Mouse (Mus musculus): Measurements from ENCODE around the gene Ptprk. TPM values are rescaled to one million over a fixed set of nuclear protein-coding genes. Genes with fewer than 3 reads are reported as not detected.

The Ptprk gene
- polyA plus RNA-seq, 1 experiment from 2014 or later = 29.6 TPM

DNA sequence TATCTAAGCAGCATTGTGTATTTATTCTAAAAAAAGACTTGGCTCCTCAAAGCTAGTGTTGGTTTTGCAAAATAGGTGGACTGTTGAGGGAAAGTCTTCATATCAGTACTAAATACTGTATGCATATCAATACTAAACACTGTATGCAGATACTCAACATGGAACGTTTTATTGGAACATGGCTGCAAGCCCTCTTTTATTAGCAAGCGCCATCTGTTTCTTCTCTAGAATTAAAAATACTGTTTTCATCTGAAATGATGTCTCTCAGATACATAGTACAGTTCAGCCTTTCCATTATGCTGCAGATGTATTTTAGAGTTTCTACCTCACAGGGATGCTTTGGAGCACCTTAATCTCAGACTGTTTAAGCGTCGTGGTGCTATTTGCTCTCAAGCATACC is 49.3 kb downstream of the Ptprk start:
- Histone ChIP-seq H3K9me3 (replicated peaks) (no peaks in the 10 kb centered on the region), H3K4me3 (no peak overlapping the region), H3K36me3 (no peaks in the 10 kb centered on the region), H3K27me3 (ENCODE audit: low read depth, poor library complexity, severe bottlenecking) (no peaks in the 10 kb centered on the region), H3K4me1 (no peaks in the 10 kb centered on the region), H3K27ac (replicated peaks) (no peak overlapping the region)
- 92% methylated on average over 4 of the region's 4 CpGs for WGBS
- no peak for DNase-seq (ENCODE audit: low spot score)

GRCm38 (mm10) chr10:28128011-28128410 is 53.4 kb downstream of the Ptprk start:
- no peak for DNase-seq (ENCODE audit: low spot score)
- H3K4me1 ChIP-seq = no peaks in the 10 kb centered on the region
- no peak overlapping the region for H3K27ac ChIP-seq (replicated peaks)
- no peak overlapping the region for H3K4me3 ChIP-seq
- WGBS = 87% methylated on average over 5 of the region's 5 CpGs
- no peaks in the 10 kb centered on the region for H3K27me3 ChIP-seq (ENCODE audit: low read depth, poor library complexity, severe bottlenecking)
- H3K36me3 ChIP-seq = no peaks in the 10 kb centered on the region
- no peaks in the 10 kb centered on the region for H3K9me3 ChIP-seq (replicated peaks)

DNA sequence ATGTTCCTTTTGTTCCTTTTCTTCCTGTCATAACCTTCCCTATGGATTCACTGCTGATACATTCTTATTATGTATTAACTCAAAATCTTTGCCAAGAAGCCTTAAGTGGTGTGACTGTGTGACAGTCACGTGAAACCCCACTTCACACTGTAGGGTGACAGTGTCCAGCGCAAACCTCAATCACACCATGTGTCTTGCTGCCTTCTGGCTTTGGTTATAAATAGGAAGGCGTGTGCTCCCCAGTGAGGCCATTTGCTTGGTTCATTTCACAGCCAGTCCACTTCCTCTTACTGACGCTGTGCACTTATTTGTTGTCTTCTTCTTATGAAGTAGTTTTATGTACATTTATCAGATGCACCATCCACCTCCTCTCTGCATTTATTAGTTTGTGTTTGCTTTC is 53.8 kb downstream of the Ptprk start:
- H3K27me3 ChIP-seq (ENCODE audit: low read depth, poor library complexity, severe bottlenecking) = no peaks in the 10 kb centered on the region
- H3K36me3 ChIP-seq = no peaks in the 10 kb centered on the region
- no peaks in the 10 kb centered on the region for H3K9me3 ChIP-seq (replicated peaks)
- H3K4me3 ChIP-seq = no peak overlapping the region
- DNase-seq (ENCODE audit: low spot score) = no peak
- no peak overlapping the region for H3K27ac ChIP-seq (replicated peaks)
- no peaks in the 10 kb centered on the region for H3K4me1 ChIP-seq
- 81% methylated on average over 4 of the region's 4 CpGs for whole genome bisulfite sequencing

- DNase-seq (ENCODE audit: low spot score) = no peak
- no peaks in the 10 kb centered on the region for H3K36me3 ChIP-seq
- no peaks in the 10 kb centered on the region for H3K4me1 ChIP-seq
- no peaks in the 10 kb centered on the region for H3K27me3 ChIP-seq (ENCODE audit: low read depth, poor library complexity, severe bottlenecking)
- H3K4me3 ChIP-seq = no peak overlapping the region
- no peak overlapping the region for H3K27ac ChIP-seq (replicated peaks)
- no peaks in the 10 kb centered on the region for H3K9me3 ChIP-seq (replicated peaks)
- 92% methylated on average over 9 of the region's 9 CpGs for WGBS
These were observed 55.8 kb downstream of the Ptprk start for GRCm38 (mm10) chr10:28130422-28130821.

- H3K36me3 ChIP-seq = no peaks in the 10 kb centered on the region
These were observed 59.1 kb downstream of the Ptprk start for GRCm38 (mm10) chr10:28133770-28134169.

DNA sequence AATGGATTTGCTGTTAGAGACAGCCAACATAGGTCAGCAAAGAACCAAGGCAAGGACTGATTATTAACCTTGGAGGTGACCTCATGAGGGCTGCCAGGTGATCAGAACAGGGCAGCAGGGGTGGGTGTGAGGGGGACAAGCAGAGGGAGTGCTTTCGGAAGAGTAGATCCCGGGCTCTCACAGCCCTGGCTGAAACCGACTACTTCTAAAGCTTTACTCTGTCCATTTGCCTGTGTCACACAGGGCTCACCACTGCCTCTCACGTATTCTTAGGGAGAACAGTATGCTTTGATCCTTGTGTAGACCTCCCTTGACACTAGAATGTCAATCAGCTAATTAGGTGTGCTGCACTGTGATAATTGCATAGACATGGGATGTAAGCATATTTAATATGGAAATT is 63.8 kb downstream of the Ptprk start:
- no peaks in the 10 kb centered on the region for H3K9me3 ChIP-seq (replicated peaks)
- H3K36me3 ChIP-seq = no peaks in the 10 kb centered on the region
- DNase-seq (ENCODE audit: low spot score) = no peak
- H3K4me3 ChIP-seq = no peak overlapping the region
- H3K4me1 ChIP-seq = no peaks in the 10 kb centered on the region
- H3K27ac ChIP-seq (replicated peaks) = no peak overlapping the region
- no peaks in the 10 kb centered on the region for H3K27me3 ChIP-seq (ENCODE audit: low read depth, poor library complexity, severe bottlenecking)
- WGBS = 78% methylated on average over 4 of the region's 4 CpGs

More at GRCm38 (mm10) chr10:28133770-28134169, 59.1 kb downstream of the Ptprk start:
- H3K27me3 ChIP-seq (ENCODE audit: low read depth, poor library complexity, severe bottlenecking) = no peaks in the 10 kb centered on the region
- WGBS = 92% methylated on average over 4 of the region's 4 CpGs
- no peak overlapping the region for H3K4me3 ChIP-seq
- DNase-seq (ENCODE audit: low spot score) = no peak
- no peaks in the 10 kb centered on the region for H3K4me1 ChIP-seq
- no peak overlapping the region for H3K27ac ChIP-seq (replicated peaks)
- no peaks in the 10 kb centered on the region for H3K9me3 ChIP-seq (replicated peaks)

GRCm38 (mm10) chr10:28144459-28144858 is 69.8 kb downstream of the Ptprk start:
- no peak overlapping the region for H3K27ac ChIP-seq (replicated peaks)
- no peak for DNase-seq (ENCODE audit: low spot score)

DNA sequence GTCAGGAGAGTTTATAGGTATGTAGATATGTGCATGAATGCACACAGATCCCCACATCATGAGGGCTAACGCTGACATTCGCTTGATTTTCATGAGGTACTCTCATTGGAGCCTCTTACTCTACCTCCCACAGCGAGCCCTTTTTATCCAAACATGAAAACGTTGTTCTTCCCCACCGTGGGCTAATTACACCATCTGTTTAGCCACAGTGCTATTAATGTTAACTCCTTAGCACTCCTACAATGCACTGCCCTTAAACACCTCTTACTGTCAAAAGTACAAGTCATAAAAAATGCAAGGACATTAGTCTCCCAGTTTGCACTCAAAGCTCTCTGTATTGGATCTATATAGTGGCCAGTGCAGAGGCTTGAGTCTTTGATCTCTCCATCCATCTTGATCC is 70.7 kb downstream of the Ptprk start:
- WGBS = 79% methylated on average over 5 of the region's 5 CpGs
- no peak overlapping the region for H3K4me3 ChIP-seq

More at GRCm38 (mm10) chr10:28144459-28144858, 69.8 kb downstream of the Ptprk start:
- Histone ChIP-seq H3K9me3 (replicated peaks) (no peaks in the 10 kb centered on the region), H3K4me1 (no peaks in the 10 kb centered on the region), H3K36me3 (no peaks in the 10 kb centered on the region), H3K27me3 (ENCODE audit: low read depth, poor library complexity, severe bottlenecking) (no peaks in the 10 kb centered on the region), H3K4me3 (no peak overlapping the region)
- 94% methylated on average over 1 of the region's 1 CpGs for WGBS

DNA sequence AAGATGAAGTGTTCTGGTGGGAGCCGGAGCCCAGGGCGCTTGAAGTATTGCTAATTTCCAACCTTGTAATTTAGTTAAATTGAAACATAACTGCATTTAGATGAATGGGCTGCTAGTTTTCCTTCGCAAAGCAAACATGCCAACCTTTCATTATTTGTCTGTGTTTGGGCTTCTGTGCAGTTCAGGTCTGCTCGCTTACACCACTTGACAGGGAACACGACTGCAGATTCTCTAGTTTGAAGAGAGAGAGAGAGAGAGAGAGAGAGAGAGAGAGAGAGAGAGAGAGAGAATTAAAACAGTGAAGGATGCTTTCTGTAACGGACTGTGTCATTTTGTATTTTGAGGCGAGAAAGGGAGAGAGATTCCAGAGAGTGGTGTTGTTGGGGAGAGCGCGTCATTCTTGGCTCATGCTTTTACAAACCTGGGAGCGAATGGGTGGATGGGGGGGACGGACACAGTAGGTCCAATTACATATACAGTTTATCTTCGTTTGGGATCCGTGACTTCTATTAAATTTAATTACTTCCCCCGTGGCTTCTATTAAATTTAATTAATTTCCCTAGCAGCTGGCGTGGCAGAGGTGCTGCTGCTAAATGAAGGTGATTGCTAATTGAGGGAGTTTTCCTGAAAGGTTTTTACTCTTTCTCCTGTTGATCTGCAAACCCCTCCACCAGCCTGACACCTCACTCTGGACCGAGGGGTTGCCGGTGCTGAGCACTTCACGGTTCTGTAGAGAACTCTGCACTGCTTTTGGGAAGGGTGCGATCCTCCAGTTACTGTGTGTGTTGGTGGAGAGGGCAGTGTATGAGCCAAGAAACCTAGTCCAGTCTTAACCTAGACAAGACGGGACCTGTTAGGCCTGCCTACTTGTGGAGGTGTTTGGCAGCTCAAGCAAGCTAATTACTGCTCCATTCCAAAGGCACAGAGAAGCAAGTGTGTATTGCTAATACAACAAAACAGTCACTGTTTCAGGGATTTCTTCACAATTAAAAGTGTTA is 81.4 kb downstream of the Ptprk start:
- Histone ChIP-seq H3K4me3 (no peak overlapping the region), H3K27me3 (ENCODE audit: low read depth, poor library complexity, severe bottlenecking) (no peaks in the 10 kb centered on the region), H3K36me3 (no peaks in the 10 kb centered on the region), H3K4me1 (no peaks in the 10 kb centered on the region), H3K9me3 (replicated peaks) (no peaks in the 10 kb centered on the region), H3K27ac (replicated peaks) (no peak overlapping the region)
- no peak for DNase-seq (ENCODE audit: low spot score)
- WGBS = 86% methylated on average over 20 of the region's 20 CpGs

More for the DNA sequence above, 70.7 kb downstream of the Ptprk start:
- Histone ChIP-seq H3K27ac (replicated peaks) (no peak overlapping the region), H3K4me1 (no peaks in the 10 kb centered on the region), H3K9me3 (replicated peaks) (no peaks in the 10 kb centered on the region), H3K27me3 (ENCODE audit: low read depth, poor library complexity, severe bottlenecking) (no peaks in the 10 kb centered on the region), H3K36me3 (no peaks in the 10 kb centered on the region)
- DNase-seq (ENCODE audit: low spot score) = no peak

DNA sequence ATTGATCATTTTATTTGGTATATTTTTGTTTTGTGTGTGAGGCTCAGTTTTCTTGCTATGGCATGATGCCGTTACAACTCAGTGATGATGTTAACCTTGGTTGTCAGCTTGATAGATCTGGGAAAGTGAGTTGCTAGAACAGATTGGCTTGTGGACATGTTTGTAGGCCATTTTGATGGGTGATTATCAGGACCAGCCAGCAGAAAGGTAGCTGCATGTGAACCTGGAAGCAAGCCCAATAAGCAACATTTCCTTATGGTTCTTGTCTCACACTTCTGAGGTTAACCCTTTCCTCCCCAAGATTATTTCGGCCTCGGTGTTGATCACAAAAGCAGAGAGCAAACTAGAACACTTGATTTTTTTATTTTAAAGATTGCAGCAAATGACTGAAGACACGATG is 85.1 kb downstream of the Ptprk start:
- Histone ChIP-seq H3K4me3 (no peak overlapping the region), H3K9me3 (replicated peaks) (no peaks in the 10 kb centered on the region), H3K27ac (replicated peaks) (no peak overlapping the region), H3K4me1 (no peaks in the 10 kb centered on the region), H3K27me3 (ENCODE audit: low read depth, poor library complexity, severe bottlenecking) (no peaks in the 10 kb centered on the region), H3K36me3 (no peaks in the 10 kb centered on the region)
- DNase-seq (ENCODE audit: low spot score) = no peak
- 95% methylated on average over 4 of the region's 4 CpGs for WGBS

- H3K27ac ChIP-seq (replicated peaks) = no peak overlapping the region
- DNase-seq (ENCODE audit: low spot score) = no peak
These were observed 86.7 kb downstream of the Ptprk start for GRCm38 (mm10) chr10:28161306-28161705.

DNA sequence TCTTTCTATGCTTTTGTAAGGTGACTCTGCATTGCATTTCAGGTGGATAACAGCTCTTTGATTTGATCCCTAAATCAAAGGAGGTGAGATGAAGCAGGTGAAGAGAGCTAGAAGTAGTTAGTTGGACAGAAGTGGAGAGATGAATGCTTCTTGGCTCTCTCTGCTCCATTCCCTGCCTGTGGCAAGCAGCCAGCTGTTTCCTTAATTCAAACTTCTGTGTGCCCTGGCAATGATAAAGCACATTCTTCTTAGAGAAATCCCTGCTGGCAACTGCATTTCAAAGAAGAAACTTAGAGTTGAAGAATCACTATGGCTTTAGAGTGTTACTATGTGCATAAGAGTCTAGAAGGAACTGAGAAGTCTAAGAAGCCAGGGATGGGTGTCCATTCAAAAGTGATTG is 89.6 kb downstream of the Ptprk start:
- H3K9me3 ChIP-seq (replicated peaks) = no peaks in the 10 kb centered on the region
- DNase-seq (ENCODE audit: low spot score) = no peak
- H3K4me1 ChIP-seq = no peaks in the 10 kb centered on the region
- no peaks in the 10 kb centered on the region for H3K36me3 ChIP-seq
- H3K4me3 ChIP-seq = no peak overlapping the region
- H3K27ac ChIP-seq (replicated peaks) = no peak overlapping the region
- H3K27me3 ChIP-seq (ENCODE audit: low read depth, poor library complexity, severe bottlenecking) = no peaks in the 10 kb centered on the region

More at GRCm38 (mm10) chr10:28161306-28161705, 86.7 kb downstream of the Ptprk start:
- H3K9me3 ChIP-seq (replicated peaks) = no peaks in the 10 kb centered on the region
- H3K27me3 ChIP-seq (ENCODE audit: low read depth, poor library complexity, severe bottlenecking) = no peaks in the 10 kb centered on the region
- no peaks in the 10 kb centered on the region for H3K4me1 ChIP-seq
- H3K4me3 ChIP-seq = no peak overlapping the region
- no peaks in the 10 kb centered on the region for H3K36me3 ChIP-seq

DNA sequence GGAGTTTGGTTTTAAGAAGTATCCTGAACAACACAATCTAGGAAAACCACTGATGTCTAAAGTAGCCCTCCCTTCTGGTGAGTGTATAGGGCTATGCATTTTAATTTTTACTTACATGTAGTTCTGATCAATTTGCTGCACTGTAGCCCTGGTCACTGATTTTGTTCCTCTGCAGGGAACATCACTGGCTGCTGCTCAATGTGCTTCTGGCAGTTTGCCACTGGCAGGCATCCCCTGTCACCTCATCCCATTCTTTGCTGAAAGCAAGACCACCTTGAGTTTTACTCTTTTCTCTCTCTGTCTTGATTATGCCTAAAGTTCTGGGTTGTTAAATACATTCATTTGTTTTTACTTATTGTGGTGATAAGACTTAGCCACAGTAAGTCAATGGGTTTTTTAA is 90.1 kb downstream of the Ptprk start:
- no peak overlapping the region for H3K4me3 ChIP-seq
- no peaks in the 10 kb centered on the region for H3K4me1 ChIP-seq
- H3K27ac ChIP-seq (replicated peaks) = no peak overlapping the region
- H3K36me3 ChIP-seq = no peaks in the 10 kb centered on the region
- no peaks in the 10 kb centered on the region for H3K9me3 ChIP-seq (replicated peaks)
- no peaks in the 10 kb centered on the region for H3K27me3 ChIP-seq (ENCODE audit: low read depth, poor library complexity, severe bottlenecking)
- DNase-seq (ENCODE audit: low spot score) = no peak

All from midbrain, embryonic 10.5 days (tissue).